Mouse (Mus musculus): ENCODE measurements around the gene Lrp5. TPM values are rescaled to one million over a fixed set of nuclear protein-coding genes. Genes with fewer than 3 reads are reported as not detected.

The Lrp5 gene
- polyA plus RNA-seq, 1 experiment: 33.8 TPM

- Histone ChIP-seq H3K36me3 (ENCODE audit: control insufficient read depth, insufficient read depth) (peaks cover under 1% of the 10 kb centered on the region), H3ac (ENCODE audit: control insufficient read depth, insufficient read length, low read depth) (no peak overlapping the region), H3K27me3 (ENCODE audit: control insufficient read depth, insufficient read depth, insufficient read length) (no peaks in the 10 kb centered on the region), H3K79me2 (ENCODE audit: control insufficient read depth, insufficient read depth) (no peaks in the 10 kb centered on the region), H3K4me3 (ENCODE audit: insufficient read depth, poor library complexity, severe bottlenecking) (no peak overlapping the region), H3K79me3 (ENCODE audit: low read depth) (no peaks in the 10 kb centered on the region)
- TF ChIP-seq MYOG (IDR thresholded peaks at IDR 0.05; ENCODE audit: control insufficient read depth, extremely low read depth, insufficient read length) (no peak), CTCF (IDR thresholded peaks at IDR 0.05; ENCODE audit: control insufficient read depth, insufficient read depth, insufficient read length) (no peak), FOSL1 (IDR thresholded peaks at IDR 0.05; ENCODE audit: insufficient read depth, low read length, poor library complexity, severe bottlenecking) (no peak), MYOD1 (IDR thresholded peaks at IDR 0.05; ENCODE audit: control insufficient read depth, insufficient read length, low read depth) (no peak), CEBPB (IDR thresholded peaks at IDR 0.05; ENCODE audit: low read depth) (no peak)
Measured at GRCm38 (mm10) chr19:3723904-3724303, 37.5 kb upstream of the Lrp5 start.

- TF ChIP-seq MAX (IDR thresholded peaks at IDR 0.05) (no peak), FOSL1 (IDR thresholded peaks at IDR 0.05; ENCODE audit: insufficient read depth, low read length, poor library complexity, severe bottlenecking) (no peak), USF1 (IDR thresholded peaks at IDR 0.05; ENCODE audit: low read depth) (no peak), CTCF (IDR thresholded peaks at IDR 0.05; ENCODE audit: control insufficient read depth, insufficient read depth, insufficient read length) (no peak), MYOD1 (IDR thresholded peaks at IDR 0.05; ENCODE audit: control insufficient read depth, insufficient read length, low read depth) (no peak), CEBPB (IDR thresholded peaks at IDR 0.05; ENCODE audit: low read depth) (no peak), MYOG (IDR thresholded peaks at IDR 0.05; ENCODE audit: control insufficient read depth, extremely low read depth, insufficient read length) (no peak)
- H3ac ChIP-seq (ENCODE audit: control insufficient read depth, insufficient read length, low read depth): no peak overlapping the region
- H3K79me3 ChIP-seq (ENCODE audit: low read depth): no peaks in the 10 kb centered on the region
- H3K36me3 ChIP-seq (ENCODE audit: control insufficient read depth, insufficient read depth): peaks cover 7% of the 10 kb centered on the region
- no peaks in the 10 kb centered on the region for H3K79me2 ChIP-seq (ENCODE audit: control insufficient read depth, insufficient read depth)
- H3K4me3 ChIP-seq (ENCODE audit: insufficient read depth, poor library complexity, severe bottlenecking): no peak overlapping the region
- no peaks in the 10 kb centered on the region for H3K27me3 ChIP-seq (ENCODE audit: control insufficient read depth, insufficient read depth, insufficient read length)
Measured at GRCm38 (mm10) chr19:3723170-3723569, 36.8 kb upstream of the Lrp5 start.

- TF ChIP-seq MYOG (IDR thresholded peaks at IDR 0.05; ENCODE audit: control insufficient read depth, extremely low read depth, insufficient read length) (no peak), USF1 (IDR thresholded peaks at IDR 0.05; ENCODE audit: low read depth) (no peak), MYOD1 (IDR thresholded peaks at IDR 0.05; ENCODE audit: control insufficient read depth, insufficient read length, low read depth) (no peak), CEBPB (IDR thresholded peaks at IDR 0.05; ENCODE audit: low read depth) (no peak)
- Histone ChIP-seq H3K79me3 (ENCODE audit: low read depth) (no peaks in the 10 kb centered on the region), H3K36me3 (ENCODE audit: control insufficient read depth, insufficient read depth) (peaks cover 36% of the 10 kb centered on the region), H3K79me2 (ENCODE audit: control insufficient read depth, insufficient read depth) (peaks cover 8% of the 10 kb centered on the region), H3K27me3 (ENCODE audit: control insufficient read depth, insufficient read depth, insufficient read length) (no peaks in the 10 kb centered on the region), H3K4me3 (ENCODE audit: insufficient read depth, poor library complexity, severe bottlenecking) (no peak overlapping the region), H3ac (ENCODE audit: control insufficient read depth, insufficient read length, low read depth) (no peak overlapping the region)
Measured at GRCm38 (mm10) chr19:3719362-3719891, 33.1 kb upstream of the Lrp5 start.

- Histone ChIP-seq H3K79me2 (ENCODE audit: control insufficient read depth, insufficient read depth) (peaks cover 16% of the 10 kb centered on the region), H3K27me3 (ENCODE audit: control insufficient read depth, insufficient read depth, insufficient read length) (no peaks in the 10 kb centered on the region), H3K36me3 (ENCODE audit: control insufficient read depth, insufficient read depth) (peaks cover 36% of the 10 kb centered on the region), H3ac (ENCODE audit: control insufficient read depth, insufficient read length, low read depth) (no peak overlapping the region), H3K79me3 (ENCODE audit: low read depth) (peaks cover 2% of the 10 kb centered on the region), H3K4me3 (ENCODE audit: insufficient read depth, poor library complexity, severe bottlenecking) (no peak overlapping the region)
- peak; percentile 12 for TF ChIP-seq CTCF (IDR thresholded peaks at IDR 0.05; ENCODE audit: control insufficient read depth, insufficient read depth, insufficient read length)
- no peak for TF ChIP-seq FOSL1 (IDR thresholded peaks at IDR 0.05; ENCODE audit: insufficient read depth, low read length, poor library complexity, severe bottlenecking)
Measured at GRCm38 (mm10) chr19:3718481-3719361, 32.4 kb upstream of the Lrp5 start.

GRCm38 (mm10) chr19:3714381-3714780 lies 28.0 kb upstream of the Lrp5 start:
- TF ChIP-seq MYOD1 (IDR thresholded peaks at IDR 0.05; ENCODE audit: control insufficient read depth, insufficient read length, low read depth) (no peak), FOSL1 (IDR thresholded peaks at IDR 0.05; ENCODE audit: insufficient read depth, low read length, poor library complexity, severe bottlenecking) (no peak), CTCF (IDR thresholded peaks at IDR 0.05; ENCODE audit: control insufficient read depth, insufficient read depth, insufficient read length) (no peak), CEBPB (IDR thresholded peaks at IDR 0.05; ENCODE audit: low read depth) (no peak), MAX (IDR thresholded peaks at IDR 0.05) (no peak), USF1 (IDR thresholded peaks at IDR 0.05; ENCODE audit: low read depth) (no peak), MYOG (IDR thresholded peaks at IDR 0.05; ENCODE audit: control insufficient read depth, extremely low read depth, insufficient read length) (no peak)
- H3K36me3 ChIP-seq (ENCODE audit: control insufficient read depth, insufficient read depth): peaks cover 43% of the 10 kb centered on the region

More at GRCm38 (mm10) chr19:3714381-3714780, 28.0 kb upstream of the Lrp5 start:
- H3K79me3 ChIP-seq (ENCODE audit: low read depth): peaks cover 33% of the 10 kb centered on the region
- H3K4me3 ChIP-seq (ENCODE audit: insufficient read depth, poor library complexity, severe bottlenecking): no peak overlapping the region
- peaks cover 59% of the 10 kb centered on the region for H3K79me2 ChIP-seq (ENCODE audit: control insufficient read depth, insufficient read depth)
- no peaks in the 10 kb centered on the region for H3K27me3 ChIP-seq (ENCODE audit: control insufficient read depth, insufficient read depth, insufficient read length)
- H3ac ChIP-seq (ENCODE audit: control insufficient read depth, insufficient read length, low read depth): no peak overlapping the region
